Mouse (Mus musculus) MEL (cell line): Measurements from ENCODE around the gene Dlg1. TPM values are rescaled to one million over a fixed set of nuclear protein-coding genes. Genes with fewer than 3 reads are reported as not detected.

Experiments
- DNase-seq: peaks from one replicate; pipeline ENCODE4 v3.0.0; 2011; ENCODE audit warnings: low read depth, low spot score
- H3K27ac ChIP-seq: 2 replicates; pipeline ENCODE4 v1.5.1; 2012; ENCODE audit warnings: low read depth, mild to moderate bottlenecking, control low read depth, low read length, moderate library complexity; ENCODE audit not compliant: control insufficient read depth
- H3K27me3 ChIP-seq, 2 experiments: fragments of 150-350 bp in 1 of 2; sonication (generic) in 1 of 2; 2 replicates each; pipeline ENCODE4 v1.6.1; 2012; ENCODE audit warnings: low read length in 2 of 2, mild to moderate bottlenecking in 2 of 2, improper control_type of control experiment in 1 of 2, moderate library complexity in 1 of 2; ENCODE audit not compliant: insufficient read depth in 2 of 2, control insufficient read depth in 1 of 2
- H3K36me3 ChIP-seq, 2 experiments: 2 replicates each; pipeline ENCODE4 v1.6.1; 2012 to 2014; ENCODE audit warnings: low read length in 2 of 2, improper control_type of control experiment in 1 of 2, inconsistent platforms in 1 of 2, mild to moderate bottlenecking in 1 of 2; ENCODE audit not compliant: insufficient read depth in 2 of 2, control insufficient read depth in 1 of 2
- H3K4me1 ChIP-seq, 2 experiments: fragments of 150-350 bp in 1 of 2; sonication (generic) in 1 of 2; 2 replicates each; pipeline ENCODE4 v1.6.1; 2012; ENCODE audit warnings: low read length in 2 of 2, improper control_type of control experiment in 1 of 2, mild to moderate bottlenecking in 1 of 2; ENCODE audit not compliant: insufficient read depth in 2 of 2, control insufficient read depth in 1 of 2
- H3K4me3 ChIP-seq, 2 experiments: fragments of 150-350 bp in 1 of 2; sonication (generic) in 1 of 2; 2 replicates each; pipeline ENCODE4 v1.5.1; 2012; ENCODE audit warnings: low read depth in 2 of 2, low read length in 2 of 2, mild to moderate bottlenecking in 2 of 2, moderate library complexity in 2 of 2, control low read depth in 1 of 2, improper control_type of control experiment in 1 of 2; ENCODE audit not compliant: control insufficient read depth in 1 of 2, insufficient read depth in 1 of 2
- H3K79me2 ChIP-seq: 2 replicates; pipeline ENCODE4 v1.6.1; 2012; ENCODE audit warnings: mild to moderate bottlenecking, low read length, moderate library complexity; ENCODE audit not compliant: control insufficient read depth, poor library complexity, insufficient read depth
- H3K9ac ChIP-seq: 2 replicates; pipeline ENCODE4 v1.6.1; 2012; ENCODE audit warnings: low read depth, mild to moderate bottlenecking, control low read depth, low read length, moderate library complexity; ENCODE audit not compliant: control insufficient read depth, poor library complexity, severe bottlenecking
- H3K9me3 ChIP-seq: fragments of 150-350 bp; sonication (generic); replicated peaks from 2 replicates; pipeline ENCODE4 v1.6.1; 2012; ENCODE audit warnings: mild to moderate bottlenecking, low read length, improper control_type of control experiment, moderate library complexity; ENCODE audit not compliant: insufficient read depth
- BHLHE40 ChIP-seq: IDR thresholded peaks from 2 replicates; pipeline ENCODE4 v1.6.1; 2012; ENCODE audit warnings: low read depth, mild to moderate bottlenecking, inconsistent platforms, low read length, improper control_type of control experiment, borderline replicate concordance
- CHD1 ChIP-seq: IDR thresholded peaks from 2 replicates; pipeline ENCODE4 v1.6.1; 2012; ENCODE audit warnings: low read depth, mild to moderate bottlenecking, inconsistent platforms, low read length, improper control_type of control experiment
- CHD2 ChIP-seq: IDR thresholded peaks from 2 replicates; pipeline ENCODE4 v1.6.1; 2011; ENCODE audit warnings: low read length, improper control_type of control experiment
- CTCF ChIP-seq, 3 experiments: IDR thresholded peaks in 2 of 3; conservative IDR thresholded peaks in 1 of 3; 2 replicates each; pipeline ENCODE4 v1.5.1; 2011 to 2012; ENCODE audit warnings: low read length in 3 of 3, low read depth in 2 of 3, mild to moderate bottlenecking in 2 of 3, improper control_type of control experiment in 1 of 3, inconsistent platforms in 1 of 3, mixed read lengths in 1 of 3, moderate library complexity in 1 of 3; ENCODE audit not compliant: control insufficient read depth in 1 of 3, insufficient read depth in 1 of 3, poor library complexity in 1 of 3, severe bottlenecking in 1 of 3
- E2F4 ChIP-seq: IDR thresholded peaks from 2 replicates; pipeline ENCODE4 v1.6.1; 2011; ENCODE audit warnings: low read depth, low read length, improper control_type of control experiment, borderline replicate concordance
- ELF1 ChIP-seq: IDR thresholded peaks from 2 replicates; pipeline ENCODE4 v1.6.1; 2014; ENCODE audit warnings: low read depth, mild to moderate bottlenecking, inconsistent platforms, low read length, improper control_type of control experiment, moderate library complexity
- EP300 ChIP-seq, 2 experiments: IDR thresholded peaks; 2 replicates each; pipeline ENCODE4 v1.6.1; 2011; ENCODE audit warnings: improper control_type of control experiment in 2 of 2, low read length in 2 of 2, low read depth in 1 of 2, mild to moderate bottlenecking in 1 of 2
- GABPA ChIP-seq: IDR thresholded peaks from 2 replicates; pipeline ENCODE4 v1.6.1; 2012; ENCODE audit warnings: low read depth, mild to moderate bottlenecking, inconsistent platforms, low read length, improper control_type of control experiment, moderate library complexity
- GATA1 ChIP-seq: IDR thresholded peaks from 2 replicates; pipeline ENCODE4 v1.6.1; 2011; ENCODE audit warnings: low read depth, low read length, improper control_type of control experiment
- HCFC1 ChIP-seq: IDR thresholded peaks from 2 replicates; pipeline ENCODE4 v1.6.1; 2012; ENCODE audit warnings: low read depth, mild to moderate bottlenecking, inconsistent platforms, low read length, improper control_type of control experiment, moderate library complexity
- KAT2A ChIP-seq: conservative IDR thresholded peaks from 2 replicates; pipeline ENCODE4 v1.6.1; 2012; ENCODE audit warnings: low read depth, low read length, improper control_type of control experiment, inconsistent platforms
- MAZ ChIP-seq: IDR thresholded peaks from 2 replicates; pipeline ENCODE4 v1.6.1; 2012; ENCODE audit warnings: low read depth, mild to moderate bottlenecking, inconsistent platforms, low read length, improper control_type of control experiment
- MEF2A ChIP-seq: IDR thresholded peaks from 2 replicates; pipeline ENCODE4 v1.6.1; 2014; ENCODE audit warnings: low read depth, mild to moderate bottlenecking, inconsistent platforms, low read length, improper control_type of control experiment; ENCODE audit not compliant: poor library complexity, insufficient replicate concordance, severe bottlenecking; ENCODE audit errors: extremely low read depth
- MXI1 ChIP-seq: IDR thresholded peaks from 2 replicates; pipeline ENCODE4 v1.6.1; 2011; ENCODE audit warnings: mild to moderate bottlenecking, low read depth, low read length, improper control_type of control experiment
- MYB ChIP-seq: IDR thresholded peaks from 2 replicates; pipeline ENCODE4 v1.6.1; 2011; ENCODE audit warnings: mild to moderate bottlenecking, low read depth, low read length, improper control_type of control experiment
- MYC ChIP-seq: IDR thresholded peaks from 2 replicates; pipeline ENCODE4 v1.6.1; 2011; ENCODE audit warnings: low read depth, mild to moderate bottlenecking, low read length, improper control_type of control experiment, moderate library complexity
- NRF1 ChIP-seq: IDR thresholded peaks from 2 replicates; pipeline ENCODE4 v1.6.1; 2014; ENCODE audit warnings: low read depth, mild to moderate bottlenecking, inconsistent platforms, low read length, improper control_type of control experiment, moderate library complexity; ENCODE audit not compliant: poor library complexity, insufficient read depth, severe bottlenecking
- POLR2A ChIP-seq, 2 experiments: IDR thresholded peaks; 2 replicates each; pipeline ENCODE4 v1.6.1; 2011 to 2012; ENCODE audit warnings: low read length in 2 of 2, mild to moderate bottlenecking in 2 of 2, control low read depth in 1 of 2, improper control_type of control experiment in 1 of 2, low read depth in 1 of 2, moderate library complexity in 1 of 2; ENCODE audit not compliant: control insufficient read depth in 1 of 2, insufficient read depth in 1 of 2, poor library complexity in 1 of 2
- POLR2AphosphoS2 ChIP-seq: IDR thresholded peaks from 2 replicates; pipeline ENCODE4 v1.6.1; 2011; ENCODE audit warnings: low read length, improper control_type of control experiment
- POLR2AphosphoS5 ChIP-seq: IDR thresholded peaks from 2 replicates; pipeline ENCODE4 v1.6.1; 2012; ENCODE audit warnings: low read depth, borderline replicate concordance, mild to moderate bottlenecking, inconsistent platforms, low read length, moderate library complexity, mixed read lengths
- SIN3A ChIP-seq: IDR thresholded peaks from 2 replicates; pipeline ENCODE4 v1.6.1; 2012; ENCODE audit warnings: low read length, improper control_type of control experiment, inconsistent platforms
- TBP ChIP-seq: IDR thresholded peaks from 2 replicates; pipeline ENCODE4 v1.8.0; 2011; ENCODE audit warnings: low read depth, low read length, improper control_type of control experiment
- TCF12 ChIP-seq: IDR thresholded peaks from 2 replicates; pipeline ENCODE4 v1.6.1; 2014; ENCODE audit warnings: low read depth, mild to moderate bottlenecking, inconsistent platforms, low read length, improper control_type of control experiment, moderate library complexity
- UBTF ChIP-seq: IDR thresholded peaks from 2 replicates; pipeline ENCODE4 v1.6.1; 2012; ENCODE audit warnings: low read depth, mild to moderate bottlenecking, inconsistent platforms, low read length, improper control_type of control experiment, moderate library complexity, borderline replicate concordance; ENCODE audit not compliant: insufficient read depth
- USF1 ChIP-seq: IDR thresholded peaks from 2 replicates; pipeline ENCODE4 v1.6.1; 2014; ENCODE audit warnings: low read depth, mild to moderate bottlenecking, inconsistent platforms, low read length, improper control_type of control experiment, moderate library complexity
- ZC3H11A ChIP-seq: IDR thresholded peaks from 2 replicates; pipeline ENCODE4 v1.6.1; 2012; ENCODE audit warnings: low read depth, mild to moderate bottlenecking, inconsistent platforms, low read length, improper control_type of control experiment
- ZKSCAN1 ChIP-seq: IDR thresholded peaks from 2 replicates; pipeline ENCODE4 v1.6.1; 2012; ENCODE audit warnings: low read depth, mild to moderate bottlenecking, inconsistent platforms, low read length, improper control_type of control experiment, moderate library complexity
- ZMIZ1 ChIP-seq: IDR thresholded peaks from 2 replicates; pipeline ENCODE4 v1.6.1; 2012; ENCODE audit warnings: low read depth, mild to moderate bottlenecking, inconsistent platforms, low read length, improper control_type of control experiment, moderate library complexity
- ZNF384 ChIP-seq: IDR thresholded peaks from 2 replicates; pipeline ENCODE4 v1.6.1; 2012; ENCODE audit warnings: low read depth, mild to moderate bottlenecking, inconsistent platforms, low read length, improper control_type of control experiment
- polyA plus RNA-seq, 2 experiments: library from polyadenylated mRNA; stranded (reverse) in 1 of 2; unstranded in 1 of 2; fragments of >175 nt in 1 of 2; fragments of >200 nt in 1 of 2; gene quantifications; 2 replicates each; pipeline versions ENCODE4 v1.2.1 to v1.2.4; 2012; ENCODE audit warnings: low replicate concordance in 2 of 2, low read depth in 1 of 2; ENCODE audit not compliant: insufficient read length in 2 of 2, insufficient read depth in 1 of 2, missing spikeins in 1 of 2
- total RNA-seq: library from RNA; depleted of rRNA; stranded (reverse); fragments of 300-350 nt; gene quantifications from 2 replicates; pipeline ENCODE4 v1.2.3, GENCODE M21; 2012

Dlg1 gene
- total and polyA plus RNA-seq, 3 experiments: 25.7 to 74.6 (median 33.9) TPM

- Histone ChIP-seq H3K36me3 (no peaks in the 10 kb centered on the region), H3K27ac (no peak overlapping the region), H3K4me1 (peaks cover 0 to 5% of the 10 kb centered on the region in 2 experiments; a peak in 2 of 4 replicates), H3K4me3 (no peak overlapping the region), H3K9me3 (no peaks in the 10 kb centered on the region), H3K9ac (no peak overlapping the region), H3K27me3 (no peaks in the 10 kb centered on the region), H3K79me2 (no peaks in the 10 kb centered on the region)
- TF ChIP-seq EP300 (IDR thresholded peaks at IDR 0.05; ENCODE audit: low read depth in 1 of 2, low read length in 2 of 2) (no peak), KAT2A (no peak), MYC (no peak), USF1 (no peak), SIN3A (no peak), E2F4 (no peak), UBTF (no peak), MAZ (no peak), HCFC1 (no peak), MEF2A (no peak), ZNF384 (no peak), GATA1 (no peak), POLR2AphosphoS5 (no peak), TBP (no peak), POLR2AphosphoS2 (no peak), ZC3H11A (no peak), ZMIZ1 (no peak), CHD2 (no peak)
- DNase-seq: no peak
Measured at GRCm38 (mm10) chr16:31901886-31902285, 238.6 kb downstream of the Dlg1 start.

- Histone ChIP-seq H3K79me2 (no peaks in the 10 kb centered on the region), H3K27me3 (no peaks in the 10 kb centered on the region), H3K4me3 (no peak overlapping the region), H3K27ac (no peak overlapping the region), H3K9ac (no peak overlapping the region), H3K4me1 (peaks cover 0 to 5% of the 10 kb centered on the region in 2 experiments; a peak in 2 of 4 replicates), H3K9me3 (no peaks in the 10 kb centered on the region), H3K36me3 (no peaks in the 10 kb centered on the region)
- TF ChIP-seq ZMIZ1 (no peak), CHD1 (no peak), ELF1 (no peak), MXI1 (no peak), CTCF (IDR thresholded peaks at IDR 0.05 in 2 of 3, conservative IDR thresholded peaks at IDR 0.05 in 1 of 3; ENCODE audit: control insufficient read depth in 1 of 3, insufficient read depth in 1 of 3, low read depth in 2 of 3, low read length in 3 of 3, poor library complexity in 1 of 3, severe bottlenecking in 1 of 3) (no peak), MEF2A (no peak), POLR2A (IDR thresholded peaks at IDR 0.05; ENCODE audit: control insufficient read depth in 1 of 2, insufficient read depth in 1 of 2, low read depth in 1 of 2, low read length in 2 of 2, poor library complexity in 1 of 2) (no peak), GABPA (no peak), MAZ (no peak), MYB (no peak), BHLHE40 (no peak), CHD2 (no peak), TCF12 (no peak), TBP (no peak), E2F4 (no peak), NRF1 (no peak), POLR2AphosphoS5 (no peak), ZKSCAN1 (no peak)
- no peak for DNase-seq
Measured at GRCm38 (mm10) chr16:31903239-31903638, 240.0 kb downstream of the Dlg1 start.
